Mouse (Mus musculus) cerebellum, postnatal 10 days (tissue): ENCODE measurements around the gene Tmem126b.

ENCODE experiments used
- DNase-seq, 2 experiments: peaks; one replicate each; pipeline ENCODE4 v3.0.0; 2021; ENCODE audit warnings: mixed read lengths in 2 of 2

Tmem126b gene

DNA sequence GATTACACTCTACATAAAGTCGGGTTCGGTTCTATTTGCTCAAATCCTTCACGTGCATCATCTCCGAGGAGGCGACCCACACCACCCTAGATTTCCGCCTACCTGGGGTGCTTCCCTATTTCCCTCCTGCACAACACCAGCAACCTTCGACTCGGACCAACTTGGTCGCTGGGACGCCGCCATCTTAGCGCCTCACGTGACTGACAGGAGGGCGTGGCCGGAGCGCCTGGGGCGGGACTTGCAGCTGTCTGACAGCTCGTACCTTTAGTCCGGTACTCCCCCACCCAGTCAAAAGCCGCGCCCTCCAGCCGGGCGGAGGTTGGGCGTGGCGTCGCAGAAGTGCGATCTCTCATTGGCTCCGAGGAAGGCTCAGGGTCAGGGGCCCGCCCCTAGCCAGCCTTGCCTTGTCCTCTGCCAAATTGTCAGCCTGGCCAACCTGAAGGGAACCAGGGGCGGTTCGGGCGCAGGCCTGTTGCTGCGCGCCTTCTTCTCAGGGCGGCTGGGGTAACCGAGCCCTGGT lies at the start of gene Tmem126b:
Tmem126b (minus strand) TSS at position 209 of the 520 bp plus-strand sequence.
- peak; percentile 99 for DNase-seq

DNA sequence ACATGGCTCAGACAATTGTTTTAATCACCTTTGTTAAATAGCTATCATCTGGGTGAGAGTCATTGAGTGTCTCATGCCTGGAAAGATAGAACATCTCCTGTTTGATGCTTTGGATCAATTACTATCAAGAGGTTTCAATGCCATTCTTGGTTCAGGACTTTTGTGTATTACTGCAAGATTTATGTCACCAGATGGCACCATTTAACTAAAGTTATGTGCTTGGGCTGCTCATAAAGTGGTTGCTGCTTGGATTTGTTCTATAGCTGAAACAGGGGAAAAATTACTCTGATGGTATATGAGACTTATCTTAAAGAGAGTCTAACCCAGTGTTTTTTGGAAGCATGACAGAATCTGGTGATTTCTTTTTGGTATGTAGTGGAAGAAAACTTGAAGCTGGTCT lies 36.5 kb upstream of the Tmem126b start:
- DNase-seq = peak; percentile 11 to 53

DNA sequence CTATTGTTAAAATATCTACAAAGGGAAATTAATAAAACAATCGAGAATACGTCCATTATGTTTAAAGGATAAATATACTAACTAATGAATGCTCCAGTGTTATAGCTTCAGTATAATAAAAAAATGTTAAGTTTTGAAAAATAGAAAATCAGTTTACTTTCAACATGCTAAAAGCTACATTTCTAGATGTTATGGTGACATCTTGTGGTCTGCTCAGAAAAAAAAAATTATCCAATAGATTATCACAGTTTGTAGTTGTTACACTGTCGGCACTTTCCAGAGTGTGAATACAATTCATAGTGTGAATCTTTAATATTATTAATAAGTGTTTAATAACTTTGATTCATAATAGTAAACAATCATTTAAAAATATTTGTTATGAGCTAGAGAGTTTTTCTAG lies 32.3 kb upstream of the Tmem126b start:
- peak in 1 of 2 experiments; percentile 6 for DNase-seq

DNA sequence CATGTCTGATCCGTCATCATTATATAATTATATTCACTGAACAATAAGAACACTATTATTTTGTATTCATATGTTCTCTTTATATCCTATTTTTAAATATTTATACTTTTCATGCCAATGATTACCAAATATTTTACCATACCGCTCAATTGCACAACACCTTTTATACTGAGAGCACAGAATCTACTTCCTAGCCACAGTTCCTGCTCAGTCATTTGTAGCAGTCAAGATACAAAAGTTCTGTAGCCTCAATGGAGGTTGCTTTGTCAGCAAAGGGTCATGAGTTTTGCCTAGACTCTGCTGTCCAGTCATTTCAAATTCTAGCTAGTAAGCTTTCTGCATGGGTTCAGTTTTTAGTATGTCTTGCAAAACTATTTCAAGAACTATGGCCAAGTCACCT lies 6.8 kb upstream of the Tmem126b start:
- no peak for DNase-seq

DNA sequence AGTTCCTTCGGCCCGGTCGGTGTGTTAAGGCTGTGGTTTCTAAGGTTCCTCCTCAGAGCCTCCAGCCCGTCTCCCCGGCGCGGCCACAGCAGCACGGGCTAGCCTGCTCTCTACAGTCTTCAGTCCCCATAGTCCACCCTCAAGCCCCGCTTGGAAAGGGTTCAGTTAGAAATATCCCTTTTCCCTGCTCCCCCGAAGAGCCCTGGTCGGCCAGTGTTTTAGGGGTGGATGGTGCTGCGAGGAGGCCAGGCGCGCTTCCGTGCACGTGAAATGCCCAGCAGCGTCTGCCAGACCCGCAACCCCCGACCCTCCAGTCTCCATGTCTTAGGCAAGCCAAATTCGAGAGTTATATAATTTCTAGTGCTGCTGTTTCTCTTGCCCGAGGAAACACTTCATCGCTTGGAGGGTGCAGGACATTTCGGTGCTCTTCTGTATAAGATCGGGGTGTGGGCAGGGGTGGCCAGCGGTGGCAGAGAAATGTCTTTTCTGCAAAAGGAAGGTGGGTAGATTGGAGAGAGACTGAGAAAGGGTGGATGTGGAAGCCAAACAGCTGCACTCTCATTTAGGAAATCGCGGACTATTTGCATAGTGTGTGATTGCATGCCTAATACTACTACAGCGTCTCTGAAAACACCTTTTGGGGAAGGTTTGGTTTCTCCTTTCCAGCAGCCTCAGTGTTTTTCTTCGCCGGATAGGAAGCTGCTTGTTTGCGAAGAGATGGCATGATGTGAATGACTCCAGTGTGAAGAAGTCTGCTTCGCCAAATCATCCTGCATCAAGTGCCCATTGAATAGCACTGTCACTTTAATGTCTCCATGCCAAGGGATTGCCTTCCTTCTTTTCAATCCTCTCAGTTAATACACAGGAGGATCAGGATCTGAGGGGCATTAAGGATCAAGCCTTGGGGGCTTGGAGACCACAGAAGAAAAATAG lies 778 bp upstream of the Tmem126b start, which contains the start of gene Dlg2:
Dlg2 (plus strand) TSS at position 360 of the 933 bp plus-strand sequence.
- peak; percentile 25 to 53 for DNase-seq

DNA sequence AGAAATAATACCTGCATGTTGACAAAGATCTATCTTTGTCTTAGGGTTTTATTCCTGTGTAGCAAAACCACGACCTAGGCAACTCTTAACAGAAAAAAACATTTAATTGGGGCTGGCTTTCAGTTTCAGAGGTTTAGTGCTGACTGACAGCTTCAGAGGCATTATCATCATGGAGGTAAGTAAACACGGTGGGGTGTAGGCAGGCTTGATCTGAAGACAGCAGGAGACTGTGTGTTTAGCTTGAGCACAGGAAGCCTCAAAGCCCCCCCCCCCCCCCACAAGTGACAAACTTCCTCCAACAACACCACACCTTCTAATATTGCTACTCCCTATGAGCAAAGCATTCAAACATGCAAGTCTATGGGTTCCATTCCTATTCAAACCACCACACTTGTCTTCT lies 2.3 kb downstream of the Tmem126b start:
- DNase-seq = no peak

DNA sequence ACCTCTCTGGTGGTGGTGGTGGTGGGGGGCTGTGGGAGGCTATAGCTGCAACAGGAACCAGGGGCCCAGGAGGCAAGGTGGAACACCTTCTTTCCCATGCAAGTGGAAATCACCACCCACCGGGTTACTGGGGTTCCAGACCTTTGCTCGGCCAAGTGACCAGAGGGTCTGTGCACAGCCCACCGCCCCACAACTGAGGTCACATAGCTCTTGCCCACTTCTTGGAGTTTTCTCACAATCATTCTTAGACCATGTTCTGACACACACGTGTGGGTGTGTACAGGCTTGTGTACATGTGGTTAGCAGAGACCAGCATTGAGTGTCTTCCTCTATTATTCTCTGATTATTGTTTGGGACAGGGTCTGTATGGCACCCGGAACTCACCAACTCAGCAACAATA lies 14.4 kb downstream of the Tmem126b start:
- no peak for DNase-seq

DNA sequence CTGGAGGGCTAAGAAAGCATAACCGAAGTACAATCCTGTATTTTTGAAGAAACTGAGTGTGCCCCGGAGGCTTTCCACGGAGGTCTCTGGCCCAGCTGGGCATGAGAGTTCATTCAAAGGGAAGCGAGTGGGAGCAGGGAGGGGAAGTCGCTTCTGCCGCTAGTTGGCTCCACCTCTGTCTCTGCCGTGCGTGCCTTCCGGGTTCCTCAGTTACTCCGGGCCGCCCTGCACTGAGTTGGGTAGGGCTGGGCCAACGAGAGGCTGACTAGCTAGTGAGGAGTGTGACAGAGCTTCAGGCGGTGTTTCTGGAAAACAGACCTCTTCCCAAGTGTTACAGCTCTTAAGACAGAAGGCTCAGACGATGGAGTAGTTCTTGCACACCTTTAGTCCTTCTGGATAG lies 14.9 kb downstream of the Tmem126b start:
- peak; percentile 34 to 38 for DNase-seq

DNA sequence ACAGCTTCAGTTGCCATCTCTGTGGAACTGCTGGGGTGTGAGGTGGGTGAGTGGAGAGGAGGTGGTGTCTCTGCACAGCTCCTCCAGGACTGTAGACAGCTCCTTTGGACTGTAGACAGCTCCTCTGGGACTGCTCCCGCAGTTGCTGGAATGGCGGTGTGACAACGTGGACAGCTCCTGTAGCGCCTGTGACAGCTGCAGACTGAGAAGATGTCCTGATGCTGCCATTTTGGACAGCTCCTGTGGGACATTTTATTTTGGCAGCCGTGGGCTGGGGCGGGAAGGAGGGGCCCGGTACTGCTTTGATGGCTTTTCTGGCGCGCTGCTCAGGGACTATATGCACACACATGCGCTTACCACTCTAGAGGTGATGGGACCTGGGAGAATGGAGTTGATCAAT lies 15.5 kb downstream of the Tmem126b start:
- DNase-seq = no peak

DNA sequence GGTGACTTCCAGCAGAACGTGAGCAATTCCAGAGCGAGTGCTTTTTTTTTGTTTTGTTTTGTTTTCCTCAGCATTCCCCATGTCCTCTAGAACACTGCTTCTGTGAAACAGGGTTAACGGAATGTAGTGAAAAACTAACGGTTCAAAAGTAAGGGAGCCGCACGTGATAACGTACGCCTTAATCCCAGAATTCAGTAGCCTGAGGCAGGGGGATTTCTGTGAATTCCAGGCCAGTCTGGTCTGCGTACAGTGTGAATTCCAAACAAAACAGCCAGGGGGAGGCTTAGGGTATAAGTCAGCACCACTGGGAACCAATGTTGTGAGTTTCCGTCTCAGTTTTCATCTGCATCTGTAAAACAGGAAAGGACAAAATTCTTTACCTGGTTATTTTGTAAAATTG lies 18.3 kb downstream of the Tmem126b start:
- DNase-seq = peak; percentile 39 to 54

DNA sequence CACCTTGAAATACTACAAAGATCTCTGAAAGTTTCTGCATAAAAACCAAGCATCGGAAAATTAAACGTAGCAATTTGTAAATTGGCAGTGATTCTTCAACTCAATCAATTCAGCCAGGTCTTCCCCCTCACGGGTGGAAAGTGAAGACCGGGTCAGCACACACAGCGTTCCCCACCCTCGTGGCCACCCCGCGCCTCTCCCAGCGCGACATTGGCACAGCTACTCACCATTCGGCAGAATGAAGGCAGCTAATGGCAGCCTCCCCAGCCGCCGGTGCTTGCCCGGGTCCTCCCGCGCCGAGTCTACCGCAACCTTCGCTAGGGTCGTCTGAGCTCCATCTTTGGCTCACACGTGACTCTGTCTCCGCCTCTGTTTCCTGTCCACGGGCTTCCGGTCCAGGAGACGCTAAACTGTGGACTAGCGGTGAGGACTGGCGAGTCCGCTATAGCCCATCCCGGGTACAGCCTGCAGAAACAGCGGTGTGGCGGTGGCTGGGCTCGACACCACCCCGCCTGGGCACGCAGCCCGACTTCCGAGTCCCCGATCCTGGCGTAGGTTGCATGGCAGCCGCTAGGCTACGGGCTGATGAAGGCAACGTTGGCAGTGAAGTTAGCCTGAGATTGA lies 18.8 kb downstream of the Tmem126b start, which contains the start of gene Tmem126a:
Tmem126a (minus strand) TSS at position 385 of the 624 bp plus-strand sequence.
- DNase-seq = peak; percentile 96 to 97

DNA sequence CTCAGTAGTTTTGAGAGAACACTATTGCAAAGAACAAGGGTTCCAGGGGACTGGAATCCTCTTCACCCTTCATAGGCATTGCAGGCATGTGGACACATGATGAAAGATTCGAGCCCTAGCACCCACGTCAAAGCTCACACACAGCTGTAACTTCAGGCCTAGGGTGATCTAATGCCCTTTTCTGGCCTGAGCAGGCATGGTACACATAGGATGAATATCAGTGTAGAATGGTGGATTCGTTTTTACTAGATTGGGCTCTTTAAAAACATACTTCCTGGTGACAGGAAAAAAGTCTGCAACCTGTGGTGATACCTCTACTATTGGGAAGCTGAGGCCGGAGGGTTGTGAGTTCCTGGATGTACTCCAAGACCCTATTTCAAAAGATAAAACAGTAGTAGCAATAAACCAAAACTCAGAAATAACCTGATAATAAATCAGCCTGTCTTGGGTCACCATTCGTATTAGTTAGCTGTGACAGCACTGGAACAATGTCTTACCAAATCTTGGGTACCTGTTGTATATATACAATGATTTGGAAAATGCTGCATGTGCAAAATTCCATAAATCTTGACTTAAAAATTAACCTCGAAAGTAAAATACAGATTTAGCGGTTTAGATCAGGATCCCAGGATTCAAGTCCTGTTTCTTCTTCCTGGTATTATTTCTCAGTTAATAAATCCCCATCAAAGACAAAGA lies 19.5 kb downstream of the Tmem126b start:
- DNase-seq = peak in 1 of 2 experiments; percentile 26

DNA sequence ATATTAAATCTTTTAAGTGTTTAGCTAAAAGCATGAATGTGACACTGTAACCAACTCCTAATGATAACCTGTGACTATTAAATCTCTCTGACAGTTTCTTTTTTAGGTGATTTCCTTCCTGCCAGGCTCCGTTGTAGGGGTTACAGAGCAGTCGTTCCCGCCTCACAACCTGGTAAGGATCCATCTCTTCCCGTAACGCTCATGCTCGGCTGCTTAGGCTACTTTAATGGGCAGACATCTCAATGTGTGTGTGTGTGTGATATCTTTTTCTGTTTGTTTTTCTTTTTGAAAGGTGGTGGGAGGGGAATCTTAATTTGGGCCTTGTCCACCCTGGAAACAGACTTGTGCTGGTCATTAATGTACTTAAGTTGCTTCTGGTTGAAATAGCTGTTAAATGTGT lies 31.6 kb downstream of the Tmem126b start:
- peak in 1 of 2 experiments; percentile 39 for DNase-seq

DNA sequence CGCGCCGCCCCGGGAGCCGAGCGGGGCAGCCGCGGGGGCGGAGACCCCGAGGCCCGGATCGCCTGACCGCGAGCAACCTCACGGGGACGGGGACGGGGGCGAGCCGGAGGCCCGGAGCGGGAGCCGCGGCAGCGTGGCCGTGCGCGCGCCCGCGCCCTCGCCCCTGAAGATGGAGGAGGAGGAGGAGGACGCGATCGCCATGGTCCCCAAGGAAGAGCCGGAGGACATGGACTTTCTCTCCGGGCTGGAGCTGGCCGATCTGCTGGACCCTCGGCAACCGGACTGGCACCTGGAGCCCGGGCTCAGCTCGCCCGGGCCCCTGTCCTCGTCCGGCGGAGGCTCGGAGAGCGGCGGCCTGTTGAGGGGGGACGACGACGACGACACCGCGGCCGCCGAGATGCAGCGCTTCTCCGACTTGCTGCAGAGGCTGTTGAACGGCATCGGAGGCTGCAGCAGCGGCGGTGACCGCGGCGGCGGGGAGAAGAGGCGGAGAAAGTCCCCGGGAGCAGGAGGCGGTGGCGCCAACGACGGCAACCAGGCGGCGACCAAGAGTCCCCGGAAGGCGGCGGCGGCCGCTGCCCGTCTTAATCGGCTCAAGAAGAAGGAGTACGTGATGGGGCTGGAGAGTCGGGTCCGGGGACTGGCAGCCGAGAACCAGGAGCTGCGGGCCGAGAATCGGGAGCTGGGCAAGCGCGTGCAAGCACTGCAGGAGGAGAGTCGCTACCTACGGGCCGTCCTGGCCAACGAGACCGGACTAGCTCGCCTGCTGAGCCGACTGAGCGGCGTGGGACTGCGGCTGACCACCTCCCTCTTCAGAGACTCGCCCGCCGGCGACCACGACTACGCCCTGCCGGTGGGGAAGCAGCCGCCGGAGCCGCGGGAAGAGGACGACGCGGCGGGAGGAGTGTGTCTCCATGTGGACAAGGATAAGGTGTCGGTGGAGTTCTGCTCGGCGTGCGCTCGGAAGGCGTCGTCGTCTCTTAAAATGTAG lies 32.4 kb downstream of the Tmem126b start:
- DNase-seq = peak; percentile 87 to 88

DNA sequence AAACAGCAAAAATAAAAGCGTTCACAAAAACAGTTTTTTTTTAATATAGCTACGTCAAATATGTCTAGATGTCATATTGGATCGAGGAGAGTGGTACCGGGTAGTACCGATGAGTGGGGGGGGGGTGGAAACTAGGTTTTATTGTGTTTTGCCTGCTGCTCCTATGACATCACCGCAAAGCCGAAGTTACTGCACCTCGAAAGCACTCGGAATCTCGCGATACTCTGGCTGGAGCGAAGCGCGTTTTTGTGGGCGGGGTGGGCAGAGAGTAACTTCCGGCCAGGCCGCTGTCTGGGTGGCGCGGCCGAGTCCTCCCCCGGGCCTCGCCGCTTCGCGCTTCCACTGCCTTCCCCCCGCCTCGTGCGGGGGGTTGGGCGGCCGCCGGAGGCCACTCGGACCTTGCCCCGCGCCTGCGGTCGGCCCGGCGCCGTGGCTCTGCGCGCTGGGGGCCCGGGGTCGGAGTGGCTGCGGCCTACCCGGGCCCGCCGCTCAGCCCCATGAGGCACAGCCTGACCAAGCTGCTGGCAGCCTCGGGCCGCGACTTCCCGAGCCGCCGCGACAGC lies 33.2 kb downstream of the Tmem126b start, which contains the start of gene Crebzf:
Crebzf (plus strand) TSS at position 212 of the 563 bp plus-strand sequence.
- peak; percentile 97 to 98 for DNase-seq

DNA sequence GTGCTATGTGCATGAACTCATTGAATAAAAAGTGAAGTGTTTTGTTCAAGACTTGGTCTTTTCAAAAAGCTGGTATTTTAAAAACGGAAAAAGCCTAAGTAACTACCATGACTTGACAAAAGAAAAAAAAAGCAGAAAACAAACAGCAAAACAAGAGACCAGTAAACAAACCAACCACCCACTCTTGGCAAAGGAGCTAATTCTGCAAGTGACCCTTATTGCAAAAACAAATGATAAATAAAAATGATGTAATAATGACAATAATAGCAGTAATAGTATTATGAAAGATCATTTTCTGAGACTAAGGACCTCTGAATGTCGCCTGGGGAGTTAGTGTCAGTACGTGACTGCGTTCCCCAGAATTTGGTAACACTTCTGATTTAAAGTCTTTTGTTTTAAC lies 33.7 kb downstream of the Tmem126b start:
- peak; percentile 10 to 50 for DNase-seq

DNA sequence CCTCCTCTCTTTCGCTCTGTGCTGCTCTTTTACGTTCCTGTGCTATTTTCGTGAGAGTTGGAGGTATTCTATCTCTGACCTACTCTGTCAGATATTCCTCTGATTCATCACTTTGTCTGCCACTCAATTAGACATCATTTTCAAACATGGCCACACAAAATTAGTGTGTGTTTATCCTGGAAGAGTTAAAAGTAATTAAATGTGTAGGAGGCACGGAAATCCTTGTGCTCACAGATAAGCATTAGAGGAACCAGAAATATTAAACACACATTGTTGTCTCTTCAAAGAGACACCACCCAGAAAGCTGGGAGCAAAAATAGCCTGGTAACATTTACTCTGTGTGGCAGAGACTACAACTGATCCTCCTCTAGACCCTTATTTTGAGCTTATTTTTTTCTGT lies 35.8 kb downstream of the Tmem126b start:
- DNase-seq = no peak

DNA sequence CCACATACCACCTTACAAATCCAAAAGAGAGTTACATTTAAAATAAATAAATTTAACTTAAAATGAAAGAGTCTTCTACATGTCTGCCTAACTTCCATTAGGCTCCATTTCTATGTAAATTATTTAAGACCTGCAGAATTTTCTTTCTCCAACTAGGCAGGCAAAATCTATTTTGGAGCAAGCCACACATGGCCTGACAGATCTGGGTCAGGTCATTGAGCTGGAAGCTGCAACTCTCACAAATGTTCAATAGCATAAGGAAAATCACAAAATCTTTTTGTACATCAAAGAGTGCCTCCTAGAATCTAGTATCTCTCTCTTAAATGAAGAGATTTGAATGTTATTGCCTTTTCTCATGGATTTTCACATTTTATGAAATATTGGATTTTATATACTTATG lies 43.6 kb downstream of the Tmem126b start:
- peak in 1 of 2 experiments; percentile 17 for DNase-seq

DNA sequence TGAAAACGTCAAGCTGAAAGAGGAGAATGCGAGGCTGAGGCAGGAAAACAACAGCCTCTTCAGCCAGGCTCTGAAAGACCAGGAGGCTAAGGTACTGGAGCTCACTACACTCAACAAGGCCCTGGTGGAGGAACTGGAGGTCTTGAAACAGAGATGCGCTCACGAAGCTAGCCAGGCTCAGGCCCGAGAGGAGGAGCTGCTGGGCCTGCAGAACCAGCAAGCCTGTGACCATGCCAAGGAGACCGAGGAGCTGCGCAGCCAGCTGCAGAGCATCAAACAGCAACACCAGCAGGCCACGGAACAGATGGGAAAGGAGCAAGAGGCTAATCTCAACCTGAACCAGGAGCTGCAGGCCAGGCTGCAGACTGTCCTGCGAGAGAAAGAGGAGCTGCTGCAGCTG lies 48.8 kb downstream of the Tmem126b start:
- peak in 1 of 2 experiments; percentile 19 for DNase-seq

DNA sequence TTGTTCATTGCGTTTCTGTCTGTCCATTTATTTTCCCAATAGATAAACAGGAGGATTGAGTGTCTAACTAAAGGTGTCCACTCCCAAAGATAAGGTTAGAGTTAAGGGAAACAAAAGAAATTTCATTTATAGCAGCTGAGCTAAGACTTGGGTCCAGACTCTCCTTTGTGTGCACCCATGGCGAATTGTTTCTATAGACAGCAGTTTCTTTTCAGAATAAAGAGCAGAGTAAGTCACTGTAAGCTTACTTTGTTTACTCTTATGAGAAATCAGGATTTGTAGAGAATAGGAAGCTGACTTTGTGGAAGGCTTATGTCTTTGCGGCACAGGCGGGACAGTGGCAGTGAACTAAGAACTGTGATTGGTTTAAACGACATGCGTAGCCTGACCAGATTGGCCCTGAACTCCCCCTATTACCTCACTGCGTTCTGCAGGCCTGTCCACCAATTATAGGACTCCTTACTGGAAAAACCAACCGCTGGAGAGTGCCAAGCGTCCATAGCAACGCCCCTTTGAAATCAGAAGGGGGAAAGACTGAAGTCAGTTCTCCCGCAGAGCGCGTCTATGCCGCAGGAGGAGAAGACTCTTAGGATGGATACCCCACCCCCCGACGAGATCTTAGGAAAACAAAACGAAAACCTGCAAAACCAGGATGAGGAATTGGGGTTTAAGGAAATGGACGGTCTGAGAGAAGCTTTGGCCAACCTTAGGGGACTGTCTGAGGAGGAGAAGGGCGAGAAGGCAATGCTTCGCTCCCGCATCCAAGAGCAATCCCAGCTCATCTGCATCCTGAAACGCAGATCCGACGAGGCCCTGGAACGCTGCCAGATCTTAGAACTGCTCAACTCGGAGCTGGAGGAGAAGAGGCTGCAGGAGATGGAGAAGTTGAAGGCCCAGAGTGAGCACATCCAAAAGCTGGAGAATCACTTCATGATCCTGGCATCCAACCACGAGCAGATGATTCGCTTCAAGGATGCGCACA lies 49.5 kb downstream of the Tmem126b start, which contains the start of gene Ccdc89:
Ccdc89 (plus strand) TSS at position 558 of the 982 bp plus-strand sequence.
- peak; percentile 89 to 90 for DNase-seq
